Comparison of ENCODE assay signal across 8 mouse cellular contexts in the genomic region with DNA sequence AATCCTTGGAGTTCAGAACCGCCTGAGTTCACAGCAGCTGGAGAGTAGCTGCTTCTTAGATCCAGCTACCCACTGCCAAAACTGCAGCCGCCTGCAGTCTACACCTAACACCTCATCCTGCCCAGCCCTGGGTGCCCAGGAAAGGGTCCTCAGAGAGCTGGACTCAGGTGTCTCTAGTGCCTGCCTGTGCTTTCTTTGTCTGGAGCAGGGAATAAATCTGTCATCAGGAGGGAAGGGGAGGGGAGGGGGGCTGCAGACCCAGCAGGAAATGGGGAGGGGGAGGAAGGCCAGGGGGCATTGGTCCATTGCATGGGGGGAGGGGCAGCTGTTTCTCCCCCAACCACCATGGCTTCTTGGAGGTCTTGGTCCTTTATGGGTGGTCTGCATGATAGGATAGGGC. TPM values are rescaled to one million over a fixed set of nuclear protein-coding genes. Genes with fewer than 3 reads are reported as not detected.
A peak's percentile ranks its signal among the peaks of the same experiment; 100 is the strongest.
DNase-seq lines count a peak whose midpoint lies in the region; ATAC-seq and TF ChIP-seq lines count a peak whose summit lies in the region.

No protein-coding gene starts in this region.

- peaks cover 19% of the 10 kb centered on the region for H3K36me3 ChIP-seq in kidney, embryonic 14.5 days (ENCODE audit: control insufficient read depth, insufficient read depth, low read length)
- peaks cover 10% of the 10 kb centered on the region; the same call in 1 of the 2 replicates for H3K36me3 ChIP-seq in embryonic facial prominence, embryonic 12.5 days
- H3K36me3 ChIP-seq in intestine, postnatal 0 days (ENCODE audit: control insufficient read depth, insufficient read depth), result peaks cover 35% of the 10 kb centered on the region

- no peak for DNase-seq in kidney, adult 11 months
- peak; percentile 59 for DNase-seq in neural tube, embryonic 10.5 days (ENCODE audit: extremely low spot score, low spot score)
- no peak for DNase-seq in B cell, adult 2 months
- DNase-seq in urinary bladder, postnatal 10 days (ENCODE audit: low spot score), result no peak
- no peak for DNase-seq in cerebellum, adult 9-11 months

- peak overlapping the region; percentile 75 for H3K4me3 ChIP-seq in kidney, embryonic 14.5 days (ENCODE audit: low read length)
- H3K4me3 ChIP-seq in embryonic facial prominence, embryonic 12.5 days, result peak overlapping the region; percentile 60
- H3K4me3 ChIP-seq in intestine, postnatal 0 days (ENCODE audit: low read depth, low read length), result peak overlapping the region; percentile 52

- peak; percentile 29; the same call in 1 of the 2 replicates for ATAC-seq in kidney, embryonic 14.5 days (ENCODE audit: low FRiP score, low TSS enrichment)
- no peak for ATAC-seq in embryonic facial prominence, embryonic 12.5 days (ENCODE audit: insufficient number of reproducible peaks, insufficient read depth, low FRiP score, low TSS enrichment)
- ATAC-seq in intestine, postnatal 0 days, result no peak

- peak overlapping the region; percentile 98 for H3K4me2 ChIP-seq in kidney, embryonic 14.5 days (replicated peaks; ENCODE audit: low read depth, low read length)
- H3K4me2 ChIP-seq in embryonic facial prominence, embryonic 12.5 days (replicated peaks), result peak overlapping the region; percentile 97
- H3K4me2 ChIP-seq in intestine, postnatal 0 days (replicated peaks; ENCODE audit: low read depth), result peak overlapping the region; percentile 97

- peak overlapping the region; percentile 81; the same call in 1 of the 2 replicates for H3K9ac ChIP-seq in kidney, embryonic 14.5 days (ENCODE audit: low read depth, low read length)
- H3K9ac ChIP-seq in embryonic facial prominence, embryonic 12.5 days, result peak overlapping the region; percentile 66; the same call in 1 of the 2 replicates
- H3K9ac ChIP-seq in intestine, postnatal 0 days (ENCODE audit: low read depth, low read length), result no peak overlapping the region

- no peak for TF ChIP-seq CTCF in intestine, postnatal 0 days (IDR thresholded peaks at IDR 0.05; ENCODE audit: low read depth)

- H3K4me1 ChIP-seq in kidney, embryonic 14.5 days (ENCODE audit: control insufficient read depth, insufficient read depth, low read length), result peaks cover 55% of the 10 kb centered on the region
- H3K4me1 ChIP-seq in embryonic facial prominence, embryonic 12.5 days, result peaks cover 36% of the 10 kb centered on the region
- peaks cover 4% of the 10 kb centered on the region for H3K4me1 ChIP-seq in intestine, postnatal 0 days (replicated peaks; ENCODE audit: control insufficient read depth, insufficient read depth, low read length)

- no peaks in the 10 kb centered on the region for H3K27me3 ChIP-seq in kidney, embryonic 14.5 days (ENCODE audit: control insufficient read depth, insufficient read depth, low read length)
- H3K27me3 ChIP-seq in embryonic facial prominence, embryonic 12.5 days, result peaks cover 17% of the 10 kb centered on the region
- H3K27me3 ChIP-seq in intestine, postnatal 0 days (replicated peaks; ENCODE audit: control insufficient read depth, insufficient read depth, low read length), result peaks cover 4% of the 10 kb centered on the region; the same call in 1 of the 2 replicates

- H3K9me3 ChIP-seq in kidney, embryonic 14.5 days (ENCODE audit: control insufficient read depth, low read length), result no peaks in the 10 kb centered on the region
- H3K9me3 ChIP-seq in embryonic facial prominence, embryonic 12.5 days, result no peaks in the 10 kb centered on the region
- H3K9me3 ChIP-seq in intestine, postnatal 0 days (ENCODE audit: control insufficient read depth), result no peaks in the 10 kb centered on the region

- peak overlapping the region; percentile 85; the same call in 1 of the 2 replicates for H3K27ac ChIP-seq in kidney, embryonic 14.5 days (ENCODE audit: low read depth, low read length)
- no peak overlapping the region for H3K27ac ChIP-seq in embryonic facial prominence, embryonic 12.5 days
- H3K27ac ChIP-seq in intestine, postnatal 0 days (ENCODE audit: low read depth, low read length), result no peak overlapping the region

- WGBS in kidney, embryonic 14.5 days, result 0% methylated on average over 2 of the region's 2 CpGs
- WGBS in embryonic facial prominence, embryonic 12.5 days, result 2% methylated on average over 2 of the region's 2 CpGs
- 26% methylated on average over 2 of the region's 2 CpGs for WGBS in intestine, postnatal 0 days

RNA-seq across cellular contexts. Expression of gene Hsd11b2, which starts 1.0 kb away (rescaled TPM):
- polyA plus RNA-seq in kidney, embryonic 14.5 days (2014; fragmentation: Nextera tagmentation; extraction: Ambion mirVana), result 32.9 and 40.2 TPM in 2 replicates
- 6.1 and 6.6 TPM in 2 replicates for polyA plus RNA-seq in embryonic facial prominence, embryonic 12.5 days (2016; fragmentation: Nextera tagmentation; extraction: Ambion mirVana)
- 1.1 and 4.1 TPM in 2 replicates for polyA plus RNA-seq in intestine, postnatal 0 days (2015; fragmentation: Nextera tagmentation; extraction: Ambion mirVana)

RNA-seq across cellular contexts. Expression of gene Zdhhc1, which starts 22.9 kb away (rescaled TPM):
- polyA plus RNA-seq in kidney, embryonic 14.5 days (2014; fragmentation: Nextera tagmentation; extraction: Ambion mirVana), result 27.4 and 37.3 TPM in 2 replicates
- 38.3 and 41.8 TPM in 2 replicates for polyA plus RNA-seq in embryonic facial prominence, embryonic 12.5 days (2016; fragmentation: Nextera tagmentation; extraction: Ambion mirVana)
- polyA plus RNA-seq in intestine, postnatal 0 days (2015; fragmentation: Nextera tagmentation; extraction: Ambion mirVana), result 6.4 and 7.1 TPM in 2 replicates

RNA-seq across cellular contexts. Expression of gene Atp6v0d1, which starts 46.3 kb away (rescaled TPM):
- 73.9 and 90.1 TPM in 2 replicates for polyA plus RNA-seq in kidney, embryonic 14.5 days (2014; fragmentation: Nextera tagmentation; extraction: Ambion mirVana)
- polyA plus RNA-seq in embryonic facial prominence, embryonic 12.5 days (2016; fragmentation: Nextera tagmentation; extraction: Ambion mirVana), result 75.4 and 84.3 TPM in 2 replicates
- 140 and 151 TPM in 2 replicates for polyA plus RNA-seq in intestine, postnatal 0 days (2015; fragmentation: Nextera tagmentation; extraction: Ambion mirVana)

RNA-seq across cellular contexts. Expression of gene Tppp3, which starts 48.3 kb away (rescaled TPM):
- 18.3 and 22.3 TPM in 2 replicates for polyA plus RNA-seq in kidney, embryonic 14.5 days (2014; fragmentation: Nextera tagmentation; extraction: Ambion mirVana)
- polyA plus RNA-seq in embryonic facial prominence, embryonic 12.5 days (2016; fragmentation: Nextera tagmentation; extraction: Ambion mirVana), result 44.6 and 51.1 TPM in 2 replicates
- 67.9 and 78.5 TPM in 2 replicates for polyA plus RNA-seq in intestine, postnatal 0 days (2015; fragmentation: Nextera tagmentation; extraction: Ambion mirVana)
